Mouse (Mus musculus) Patski (cell line): ENCODE results near the gene Uxt. TPM values are rescaled to one million over a fixed set of nuclear protein-coding genes. Genes with fewer than 3 reads are reported as not detected.

Source experiments
- ATAC-seq: fragments of 100-300 bp; one replicate; pipeline ENCODE4 v1.8.0; 2021
- CTCF ChIA-PET: fragments of 350-600 bp; sonication (Branson Sonifier 250); formaldehyde crosslinking; loops from one replicate; lab custom pipeline; 2022; ENCODE audit warnings: inconsistent platforms; lab: Charles Lee
- POLR2A ChIA-PET: fragments of 350-600 bp; sonication (Branson Sonifier 250); formaldehyde crosslinking; loops from one replicate; lab custom pipeline; 2022; ENCODE audit warnings: antibody characterized with exemption, inconsistent platforms; lab: Charles Lee
- DNase-seq: peaks from one replicate; pipeline ENCODE4 v3.0.0-alpha.2; 2011; ENCODE audit warnings: low read depth, low spot score
- H3K27me3 ChIP-seq: fragments of 371-371 bp; one replicate; pipeline ENCODE4 v1.5.1; 2021
- CTCF ChIP-seq: fragments of 100-300 bp; IDR thresholded peaks from one replicate; pipeline ENCODE4 v1.5.1; 2021
- in situ Hi-C: fragments of 300-500 bp; cut with MboI; formaldehyde crosslinking; loops from 3 replicates; pipeline ENCODE4 v1.11.1; 2018; ENCODE audit warnings: low pct_unique_long_range_greater_than_20kb, mixed read lengths
- polyA plus RNA-seq: library from polyadenylated mRNA; unstranded; gene quantifications from one replicate; pipeline ENCODE4 v1.2.3, GENCODE M21; 2021

Gene Uxt
- polyA plus RNA-seq, 1 experiment from 2014 or later, result 53.6 TPM

DNA sequence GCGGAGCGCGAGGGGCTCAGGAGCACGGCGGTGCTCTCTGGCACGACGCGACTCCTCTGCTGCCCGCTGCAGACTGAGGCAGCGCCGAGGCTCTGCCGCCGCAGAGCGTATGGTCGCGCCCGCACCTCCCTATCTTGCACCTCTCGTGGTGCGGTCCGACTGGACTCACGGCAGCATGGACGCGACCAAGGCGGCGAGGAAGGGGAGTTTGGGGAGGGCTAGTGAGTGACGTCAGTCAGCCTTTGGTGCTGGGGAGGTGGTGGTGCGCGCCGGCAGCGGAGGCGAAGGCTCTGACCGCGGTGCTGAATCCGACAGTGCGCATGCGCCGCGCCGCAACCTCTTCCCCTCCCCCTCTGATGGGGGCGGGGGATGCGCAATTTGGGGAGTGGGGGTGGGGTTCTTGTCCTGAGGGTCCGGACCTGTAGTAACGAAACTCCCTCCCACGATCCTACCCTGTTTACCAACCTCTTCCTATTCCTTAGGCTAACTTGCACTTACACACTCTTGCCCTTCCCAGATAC lies 40.9 kb downstream of the Uxt start, which contains the start of gene Syn1:
Syn1 (minus strand) TSS at position 161 of the 521 bp plus-strand sequence.
- ATAC-seq (peak; percentile 79), DNase-seq (peak; percentile 55)
- TF ChIP-seq CTCF, result no peak
- H3K27me3 ChIP-seq, result peaks cover 11% of the 10 kb centered on the region
- ChIA-PET POLR2A (no interaction called here), CTCF (no interaction called here)
- in situ Hi-C loops, result no loop called here

DNA sequence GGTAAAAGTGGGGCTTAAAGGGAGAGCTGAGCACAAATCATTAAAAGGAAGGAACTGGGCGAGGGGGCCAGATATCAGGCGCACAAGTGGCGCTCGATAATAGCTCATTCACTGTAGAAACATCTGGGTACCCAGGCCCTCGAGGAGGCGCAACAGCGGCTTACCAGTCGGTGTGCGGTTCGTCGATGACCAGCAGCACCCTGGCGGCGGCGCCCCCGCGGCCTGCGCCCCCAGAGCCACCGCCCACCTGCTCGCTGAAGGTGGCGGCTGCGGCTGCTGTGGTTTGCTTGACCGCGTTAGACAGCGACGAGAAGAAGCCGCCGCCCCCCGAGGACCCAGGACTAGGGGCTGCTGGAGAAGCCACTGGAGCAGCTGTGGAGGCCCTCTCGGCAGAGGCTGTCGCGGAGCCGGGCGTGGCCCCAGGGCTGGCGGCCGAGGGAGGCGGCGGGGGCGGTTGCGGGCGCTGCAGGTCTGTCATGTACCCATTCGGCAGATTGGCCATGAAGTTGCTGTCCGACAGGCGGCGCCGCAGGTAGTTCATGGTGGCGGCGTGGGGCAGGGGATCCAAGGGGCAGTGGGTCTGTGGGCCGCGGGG lies 41.5 kb downstream of the Uxt start:
- peaks cover 11% of the 10 kb centered on the region for H3K27me3 ChIP-seq
- no peak for TF ChIP-seq CTCF
- CTCF ChIA-PET, result no interaction called here
- POLR2A ChIA-PET, result no interaction called here
- peak; percentile 12 for ATAC-seq
- in situ Hi-C loops, result no loop called here
- DNase-seq, result no peak

DNA sequence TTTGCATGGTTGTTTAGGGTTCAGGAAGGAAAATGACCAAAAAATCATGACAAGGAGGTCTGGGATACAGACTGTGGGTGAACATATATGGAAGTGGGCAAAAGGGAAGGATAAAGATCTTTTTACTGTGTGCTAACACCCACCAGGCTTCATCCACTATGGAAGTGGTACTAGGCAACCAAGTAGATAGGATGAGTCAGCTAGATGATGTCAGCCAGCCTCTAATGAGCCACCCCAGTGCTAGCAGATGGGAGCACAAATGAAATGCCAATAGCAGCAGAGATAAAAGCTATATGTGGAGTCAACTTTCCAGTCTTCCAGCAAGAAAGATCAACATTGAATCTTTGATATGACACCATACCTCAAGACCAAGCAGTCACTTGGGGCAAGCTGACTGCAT lies 46.7 kb downstream of the Uxt start:
- ChIA-PET CTCF (interaction anchor here (1.7 kb wide), 1 partner anchor 31 kb away, joined by 6 read pairs; no protein-coding TSS in a partner anchor), POLR2A (no interaction called here)
- in situ Hi-C loops, result no loop called here
- no peak for DNase-seq
- H3K27me3 ChIP-seq, result no peaks in the 10 kb centered on the region
- no peak for TF ChIP-seq CTCF
- no peak for ATAC-seq

DNA sequence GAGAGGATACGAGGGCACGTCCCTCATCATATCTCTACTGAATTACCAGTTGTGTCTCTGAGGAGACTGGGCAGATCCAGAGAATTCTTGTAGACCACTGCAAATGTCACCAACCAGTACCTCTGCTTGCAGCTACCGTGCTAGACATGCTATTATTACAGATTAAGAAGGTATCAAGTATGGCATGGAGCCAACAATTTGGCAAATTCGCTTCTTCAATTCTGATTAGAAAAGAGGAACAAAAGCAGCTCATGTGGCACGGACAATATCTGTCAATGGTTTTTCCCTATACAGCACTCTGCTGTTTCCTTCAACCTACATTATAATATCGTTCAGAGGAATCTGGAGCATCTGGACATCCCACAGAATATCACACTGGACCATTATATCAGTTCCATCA lies 48.1 kb downstream of the Uxt start:
- DNase-seq (no peak), ATAC-seq (no peak)
- peaks cover 4% of the 10 kb centered on the region for H3K27me3 ChIP-seq
- POLR2A ChIA-PET, result no interaction called here
- TF ChIP-seq CTCF, result no peak
- CTCF ChIA-PET, result interaction anchor here (1.7 kb wide), 1 partner anchor 32 kb away, joined by 6 read pairs; no protein-coding TSS in a partner anchor
- in situ Hi-C loops, result no loop called here

DNA sequence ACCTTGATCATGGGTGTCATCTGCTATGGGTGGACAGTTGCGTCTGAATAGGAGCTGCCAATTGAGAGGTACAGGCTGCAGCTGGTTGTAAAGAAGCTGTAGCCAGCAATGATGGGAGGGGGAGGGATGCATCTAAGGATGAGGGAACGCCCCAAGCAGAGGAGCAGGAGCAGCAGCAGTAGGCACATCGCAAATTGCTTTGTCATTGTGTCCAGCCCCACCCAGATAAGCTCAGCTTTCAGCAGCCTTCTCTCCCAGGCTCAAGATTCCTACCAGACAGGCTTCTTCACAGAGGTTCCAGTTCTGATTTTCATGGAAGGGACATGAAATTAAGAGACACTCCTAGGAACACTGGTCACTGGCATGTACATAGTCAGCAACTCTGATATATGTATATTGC lies 51.7 kb downstream of the Uxt start:
- POLR2A ChIA-PET, result no interaction called here
- CTCF ChIA-PET, result no interaction called here
- in situ Hi-C loops, result no loop called here
- no peak for ATAC-seq
- TF ChIP-seq CTCF, result no peak
- no peak for DNase-seq
- peaks cover 4% of the 10 kb centered on the region for H3K27me3 ChIP-seq

Other genes starting within 250 kb of the Uxt start
- gene Araf, start 164.2 kb downstream of the Uxt start, polyA plus RNA-seq, result 94.5 TPM
- 130 TPM for gene Timp1, start 91.9 kb downstream of the Uxt start, polyA plus RNA-seq
- gene Syn1, start 41.0 kb downstream of the Uxt start, polyA plus RNA-seq, result 9.4 TPM
- 2.3 TPM for gene Cfp, start 30.5 kb downstream of the Uxt start, polyA plus RNA-seq
- 23.8 TPM for gene Elk1, start 11.4 kb downstream of the Uxt start, polyA plus RNA-seq
- gene Zfp182, start 100.3 kb upstream of the Uxt start, polyA plus RNA-seq, result 3.1 TPM
- gene Spaca5, start 106.4 kb upstream of the Uxt start, polyA plus RNA-seq, result not detected
- gene Zfp300, start 127.5 kb upstream of the Uxt start, polyA plus RNA-seq, result 1.4 TPM
- not detected for gene Ssxa1, start 153.8 kb upstream of the Uxt start, polyA plus RNA-seq
- not detected for gene Gm21876, start 213.6 kb upstream of the Uxt start, polyA plus RNA-seq